Mouse (Mus musculus) E14TG2a.4 (cell line): ENCODE results near the gene Cep295.

Experiments used
- CTCF ChIP-seq: conservative IDR thresholded peaks from 2 replicates; pipeline ENCODE4 v1.5.1; 2014; ENCODE audit warnings: low read length
- NANOG ChIP-seq: IDR thresholded peaks from 2 replicates; pipeline ENCODE4 v1.6.1; 2014; ENCODE audit warnings: borderline replicate concordance, low read length, mixed read lengths
- POU5F1 ChIP-seq: IDR thresholded peaks from 2 replicates; pipeline ENCODE4 v1.6.1; 2014; ENCODE audit warnings: low read length, borderline replicate concordance

DNA sequence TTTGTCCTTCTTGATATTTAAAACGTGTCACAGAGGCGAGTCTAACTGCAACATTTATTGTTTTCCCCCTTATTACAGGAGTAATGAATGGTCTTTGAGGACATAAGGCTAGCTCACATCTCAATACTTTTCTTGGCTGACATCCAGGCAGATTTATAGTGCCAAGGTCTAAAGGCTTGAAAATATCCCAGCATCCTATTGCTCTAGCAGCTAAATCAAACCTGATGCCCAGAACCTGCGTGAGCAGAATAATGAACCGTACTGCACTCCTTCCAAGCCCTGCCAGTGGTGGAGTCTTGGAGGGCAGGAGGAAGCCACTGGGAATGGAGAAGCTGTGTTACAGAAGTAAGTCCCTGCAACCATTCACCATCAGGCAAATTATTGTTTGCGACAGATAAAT lies 26.7 kb upstream of the Cep295 start:
- TF ChIP-seq CTCF (no peak), POU5F1 (no peak), NANOG (no peak)
